In the genomic region with DNA sequence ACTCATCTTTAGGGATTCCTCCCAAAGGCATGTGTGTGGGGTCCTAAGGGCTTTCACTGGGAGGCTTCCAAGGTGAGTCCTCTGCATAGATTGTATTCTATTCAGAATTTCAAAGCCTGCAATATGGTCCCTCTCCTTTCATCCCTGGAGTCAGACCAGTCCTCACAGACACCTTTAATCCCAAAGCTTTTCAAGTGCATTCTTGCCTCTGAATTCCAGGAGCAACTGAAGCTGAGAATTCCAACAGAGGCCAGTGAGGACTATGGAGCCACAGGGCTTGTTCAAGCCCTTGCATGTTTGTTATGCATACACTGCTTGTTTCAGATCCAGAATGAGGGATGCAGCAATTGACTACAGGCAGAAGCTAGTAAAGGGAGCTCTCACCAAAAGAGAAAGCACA, we compare ENCODE assay signal across 12 mouse cellular contexts.
"Had no signal": no experiment of that assay in that cellular context is flagged by ENCODE, and none has a peak within 500 bp of the region (broad histone marks: within the 10 kb centered on the region; RNA-seq: fewer than 3 reads in every experiment).

No protein-coding gene starts in this region.

- DNase-seq: kidney, postnatal 14 days; lung, adult 2 months; lung, postnatal 10 days; right cerebral cortex, postnatal 14 days; thymus, postnatal 4 days had no signal

- H3K27ac ChIP-seq: left cerebral cortex, adult 2 months; limb, embryonic 10.5 days; liver, embryonic 15.5 days; macrophage; midbrain, embryonic 12.5 days had no signal

- H3K27me3 ChIP-seq: liver, embryonic 15.5 days; megakaryocyte, embryonic 14.5 days; midbrain, embryonic 12.5 days had no signal

- H3K4me2 ChIP-seq: liver, embryonic 11.5 days; liver, embryonic 15.5 days; midbrain, embryonic 12.5 days had no signal

- H3K4me1 ChIP-seq: limb, embryonic 10.5 days; liver, embryonic 15.5 days; megakaryocyte, embryonic 14.5 days had no signal

- H3K9me3 ChIP-seq: limb, embryonic 10.5 days; liver, embryonic 15.5 days; megakaryocyte, embryonic 14.5 days; midbrain, embryonic 12.5 days had no signal

- H3K9ac ChIP-seq: liver, embryonic 15.5 days; midbrain, embryonic 12.5 days had no signal

- H3K36me3 ChIP-seq: limb, embryonic 10.5 days; liver, embryonic 15.5 days; midbrain, embryonic 12.5 days had no signal

- H3K4me3 ChIP-seq: left cerebral cortex, adult 2 months; limb, embryonic 10.5 days; liver, embryonic 15.5 days; megakaryocyte, embryonic 14.5 days; midbrain, embryonic 12.5 days had no signal
